Mouse (Mus musculus) T-helper 2 cell (primary cell): Measurements from ENCODE around the gene Tanc1.
"Not testable (repeated sequence)": the region's sequence is repeated elsewhere in the genome, so short reads cannot be mapped to it uniquely, and the experiment has no call there.

Experiments used
- in situ Hi-C: fragments of 300-600 bp; cut with MboI, MseI; formaldehyde crosslinking; loops from one replicate; pipeline ENCODE4 v1.15.1; 2025; ENCODE audit warnings: high pct_unique_total_duplicates

Gene Tanc1

GRCm38 (mm10) chr2:59828103-59828655 is 216.3 kb downstream of the Tanc1 start:
- in situ Hi-C loops: no loop called here

GRCm38 (mm10) chr2:59828777-59829508 is 217.1 kb downstream of the Tanc1 start:
- in situ Hi-C loops: no loop called here

GRCm38 (mm10) chr2:59829718-59830117 is 217.9 kb downstream of the Tanc1 start:
- in situ Hi-C loops: no loop called here

GRCm38 (mm10) chr2:59830151-59830550 is 218.3 kb downstream of the Tanc1 start:
- in situ Hi-C loops: no loop called here

GRCm38 (mm10) chr2:59830940-59831339 is 219.1 kb downstream of the Tanc1 start:
- in situ Hi-C loops: no loop called here

GRCm38 (mm10) chr2:59831831-59832230 is 220.0 kb downstream of the Tanc1 start:
- in situ Hi-C loops: no loop called here

- in situ Hi-C loops: no loop called here
Observed at GRCm38 (mm10) chr2:59838825-59839224, 227.0 kb downstream of the Tanc1 start.

- in situ Hi-C loops: no loop called here
Observed at GRCm38 (mm10) chr2:59839755-59840154, 227.9 kb downstream of the Tanc1 start.

GRCm38 (mm10) chr2:59840191-59840590 is 228.3 kb downstream of the Tanc1 start:
- in situ Hi-C loops: no loop called here

- in situ Hi-C loops: no loop called here
Observed at GRCm38 (mm10) chr2:59841189-59841939, 229.5 kb downstream of the Tanc1 start.

GRCm38 (mm10) chr2:59841944-59842343 is 230.1 kb downstream of the Tanc1 start:
- in situ Hi-C loops: no loop called here

GRCm38 (mm10) chr2:59842556-59843008 is 230.7 kb downstream of the Tanc1 start:
- in situ Hi-C loops: no loop called here

- in situ Hi-C loops: no loop called here
Observed at GRCm38 (mm10) chr2:59843156-59843555, 231.3 kb downstream of the Tanc1 start.

GRCm38 (mm10) chr2:59843848-59844247 is 232.0 kb downstream of the Tanc1 start:
- in situ Hi-C loops: no loop called here

- in situ Hi-C loops: not testable (repeated sequence)
Observed at GRCm38 (mm10) chr2:59851885-59852284, 240.0 kb downstream of the Tanc1 start.

- in situ Hi-C loops: no loop called here
Observed at GRCm38 (mm10) chr2:59852916-59853315, 241.1 kb downstream of the Tanc1 start.

GRCm38 (mm10) chr2:59853543-59853942 is 241.7 kb downstream of the Tanc1 start:
- in situ Hi-C loops: no loop called here

- in situ Hi-C loops: no loop called here
Observed at GRCm38 (mm10) chr2:59854363-59854762, 242.5 kb downstream of the Tanc1 start.

- in situ Hi-C loops: no loop called here
Observed at GRCm38 (mm10) chr2:59862618-59863017, 250.8 kb downstream of the Tanc1 start.

GRCm38 (mm10) chr2:59870526-59870925 is 258.7 kb downstream of the Tanc1 start:
- in situ Hi-C loops: no loop called here

- in situ Hi-C loops: no loop called here
Observed at GRCm38 (mm10) chr2:59876482-59876881, 264.6 kb downstream of the Tanc1 start.

- in situ Hi-C loops: no loop called here
Observed at GRCm38 (mm10) chr2:59877335-59877734, 265.5 kb downstream of the Tanc1 start.

GRCm38 (mm10) chr2:59878221-59878620 is 266.4 kb downstream of the Tanc1 start:
- in situ Hi-C loops: no loop called here
